Mouse (Mus musculus) limb, embryonic 10.5 days (tissue): ENCODE results near the gene Zfp27. TPM values are rescaled to one million over a fixed set of nuclear protein-coding genes. Genes with fewer than 3 reads are reported as not detected.

Experiments used
- DNase-seq: peaks from one replicate; pipeline ENCODE4 v3.0.0-alpha.2; 2017; ENCODE audit warnings: low spot score
- H3K27ac ChIP-seq: fragments of 300-500 bp; sonication (generic); 2 replicates; pipeline ENCODE4 v1.5.1; 2016; ENCODE audit warnings: mild to moderate bottlenecking
- H3K27me3 ChIP-seq: fragments of 300-500 bp; sonication (generic); 2 replicates; pipeline ENCODE4 v1.6.1; 2016; ENCODE audit warnings: low read depth, mild to moderate bottlenecking; ENCODE audit not compliant: poor library complexity, severe bottlenecking
- H3K36me3 ChIP-seq: fragments of 300-500 bp; sonication (generic); 2 replicates; pipeline ENCODE4 v1.6.1; 2016; ENCODE audit warnings: mild to moderate bottlenecking, moderate library complexity
- H3K4me1 ChIP-seq: fragments of 300-500 bp; sonication (generic); 2 replicates; pipeline ENCODE4 v1.6.1; 2016
- H3K4me3 ChIP-seq: fragments of 300-500 bp; sonication (generic); 2 replicates; pipeline ENCODE4 v1.5.1; 2016; ENCODE audit warnings: mild to moderate bottlenecking, moderate library complexity
- H3K9me3 ChIP-seq: fragments of 300-500 bp; sonication (generic); replicated peaks from 2 replicates; pipeline ENCODE4 v1.6.1; 2016; ENCODE audit warnings: mild to moderate bottlenecking
- WGBS: fragments of 180-500 bp; shearing (Covaris S2); methylation state at CpG from one replicate; pipeline ENCODE4 v1.1.7; 2016; 5-methylcytosine and 5-hydroxymethylcytosine counted together
- microRNA-seq: library from miRNA; unstranded; fragments of <30 nt; microRNA quantifications from one replicate; pipeline ENCODE4, GENCODE M21; 2017
- polyA plus RNA-seq: library from polyadenylated mRNA; unstranded; fragments of >200 nt; fragmentation: Nextera tagmentation; extraction: Ambion mirVana; gene quantifications from 2 replicates; pipeline ENCODE4 v1.2.1, GENCODE M21; 2016

Zfp27 gene
- polyA plus RNA-seq, 1 experiment from 2014 or later = 11.9 TPM

- no peaks in the 10 kb centered on the region for H3K4me1 ChIP-seq
- H3K36me3 ChIP-seq = peaks cover 51% of the 10 kb centered on the region
Measured at GRCm38 (mm10) chr7:29874256-29874655, 32.1 kb downstream of the Zfp27 start.

GRCm38 (mm10) chr7:29861660-29862059 is 44.7 kb downstream of the Zfp27 start:
- DNase-seq = no peak
- 89% methylated on average over 7 of the region's 7 CpGs for WGBS

More at GRCm38 (mm10) chr7:29874256-29874655, 32.1 kb downstream of the Zfp27 start:
- WGBS = 95% methylated on average over 10 of the region's 10 CpGs
- DNase-seq = no peak
- Histone ChIP-seq H3K9me3 (peaks cover 20% of the 10 kb centered on the region), H3K27me3 (no peaks in the 10 kb centered on the region), H3K27ac (no peak overlapping the region), H3K4me3 (no peak overlapping the region)

GRCm38 (mm10) chr7:29859532-29860517 is 46.5 kb downstream of the Zfp27 start, which contains the start of gene Zfp420:
Gene Zfp420 (plus strand): TSS chr7:29859979.
- WGBS = 8% methylated on average over 32 of the region's 32 CpGs
- H3K27ac ChIP-seq = peak within 1 kb of the TSS; percentile 71
- no peaks in the 10 kb centered on the region; the same call in 1 of the 2 replicates for H3K9me3 ChIP-seq
- peaks cover 8% of the 10 kb centered on the region for H3K4me1 ChIP-seq
- H3K4me3 ChIP-seq = peak within 1 kb of the TSS; percentile 76
- peaks cover 6% of the 10 kb centered on the region for H3K36me3 ChIP-seq
- H3K27me3 ChIP-seq = no peaks in the 10 kb centered on the region
- DNase-seq = peak; percentile 87

More at GRCm38 (mm10) chr7:29861660-29862059, 44.7 kb downstream of the Zfp27 start:
- H3K27me3 ChIP-seq = no peaks in the 10 kb centered on the region
- H3K9me3 ChIP-seq = no peaks in the 10 kb centered on the region; the same call in 1 of the 2 replicates
- H3K27ac ChIP-seq = no peak overlapping the region
- H3K4me1 ChIP-seq = peaks cover 8% of the 10 kb centered on the region
- H3K36me3 ChIP-seq = peaks cover 6% of the 10 kb centered on the region
- H3K4me3 ChIP-seq = no peak overlapping the region

- Histone ChIP-seq H3K27ac (peak within 1 kb of the TSS; percentile 84), H3K27me3 (no peaks in the 10 kb centered on the region), H3K4me1 (peaks cover 11% of the 10 kb centered on the region), H3K9me3 (no peaks in the 10 kb centered on the region; the same call in 1 of the 2 replicates), H3K4me3 (peak within 1 kb of the TSS; percentile 73), H3K36me3 (peaks cover 31% of the 10 kb centered on the region)
- DNase-seq = peak; percentile 86
- 2% methylated on average over 21 of the region's 21 CpGs for WGBS
Measured at GRCm38 (mm10) chr7:29853219-29853842, 53.0 kb downstream of the Zfp27 start, which contains the start of gene Zfp940. Gene Zfp940 (minus strand): TSS chr7:29853669.

GRCm38 (mm10) chr7:29852831-29853218 is 53.5 kb downstream of the Zfp27 start:
- H3K4me3 ChIP-seq = peak overlapping the region; percentile 73
- H3K4me1 ChIP-seq = peaks cover 11% of the 10 kb centered on the region
- no peaks in the 10 kb centered on the region for H3K9me3 ChIP-seq
- WGBS = 57% methylated on average over 9 of the region's 9 CpGs
- no peaks in the 10 kb centered on the region for H3K27me3 ChIP-seq
- DNase-seq = no peak
- H3K36me3 ChIP-seq = peaks cover 36% of the 10 kb centered on the region
- H3K27ac ChIP-seq = peak overlapping the region; percentile 84

- no peaks in the 10 kb centered on the region for H3K4me1 ChIP-seq
- no peak overlapping the region for H3K4me3 ChIP-seq
- no peak overlapping the region for H3K27ac ChIP-seq
- no peak for DNase-seq
- H3K9me3 ChIP-seq = no peaks in the 10 kb centered on the region
- 93% methylated on average over 5 of the region's 5 CpGs for WGBS
- no peaks in the 10 kb centered on the region for H3K27me3 ChIP-seq
- peaks cover 66% of the 10 kb centered on the region for H3K36me3 ChIP-seq
Measured at GRCm38 (mm10) chr7:29844616-29845015, 61.8 kb downstream of the Zfp27 start.

Small RNA genes lying within 50 kb of the gene (microRNA-seq; reads per million reads assigned to microRNA genes)
- gene Mir7668 = not detected

Other genes starting within 250 kb of the Zfp27 start
- gene Catsperg2, start 179.5 kb downstream of the Zfp27 start, polyA plus RNA-seq = 0.10 TPM in 1 of 2 replicates, not detected in the other
- 8.7 and 12.4 TPM in 2 replicates for gene Zfp84, start 138.0 kb downstream of the Zfp27 start, polyA plus RNA-seq
- gene Zfp30, start 122.6 kb downstream of the Zfp27 start, polyA plus RNA-seq = 5.2 and 7.1 TPM in 2 replicates
- gene Zfp790, start 90.5 kb downstream of the Zfp27 start, polyA plus RNA-seq = 15.2 and 16.7 TPM in 2 replicates
- 8.5 and 8.7 TPM in 2 replicates for gene Zfp940, start 52.9 kb downstream of the Zfp27 start, polyA plus RNA-seq
- 7.2 and 10.6 TPM in 2 replicates for gene Zfp420, start 46.6 kb downstream of the Zfp27 start, polyA plus RNA-seq
- 3.4 and 4.7 TPM in 2 replicates for gene Zfp383, start 1.7 kb upstream of the Zfp27 start, polyA plus RNA-seq
- 11.5 and 15.9 TPM in 2 replicates for gene Zfp74, start 47.5 kb upstream of the Zfp27 start, polyA plus RNA-seq
- gene Zfp568, start 77.4 kb upstream of the Zfp27 start, polyA plus RNA-seq = 35.6 and 37.3 TPM in 2 replicates
- gene Zfp14, start 144.8 kb upstream of the Zfp27 start, polyA plus RNA-seq = 2.5 and 3.6 TPM in 2 replicates
- 4.4 and 5.3 TPM in 2 replicates for gene Zfp82, start 166.3 kb upstream of the Zfp27 start, polyA plus RNA-seq
- 2.4 and 3.3 TPM in 2 replicates for gene Gm26920, start 183.8 kb upstream of the Zfp27 start, polyA plus RNA-seq
- 20.5 and 23.6 TPM in 2 replicates for gene Zfp566, start 184.0 kb upstream of the Zfp27 start, polyA plus RNA-seq
- 107 and 129 TPM in 2 replicates for gene Zfp260, start 188.2 kb upstream of the Zfp27 start, polyA plus RNA-seq
- 7.9 and 10.3 TPM in 2 replicates for gene Zfp382, start 215.4 kb upstream of the Zfp27 start, polyA plus RNA-seq